ENCODE assay signal across 14 mouse cellular contexts in genomic region chr9:96738563-96739355, GRCm38 (mm10).
"Had no signal": no experiment of that assay in that cellular context is flagged by ENCODE, and none has a peak within 500 bp of the region (broad histone marks: within the 10 kb centered on the region; RNA-seq: fewer than 3 reads in every experiment).

No protein-coding gene starts in this region.

- DNase-seq: kidney, postnatal 25 days; lung, embryonic 14.5 days; lung, postnatal 10 days; lung, postnatal 4 days; midbrain, embryonic 14.5 days; right cerebral cortex, adult 18-20 months; right cerebral cortex, postnatal 25 days; thymus, adult 18-20 months; thymus, postnatal 14 days had no signal

- H3K9me3 ChIP-seq: limb, embryonic 15.5 days; liver, embryonic 12.5 days; neural tube, embryonic 15.5 days had no signal

- H3K4me2 ChIP-seq: limb, embryonic 15.5 days; liver, embryonic 12.5 days; lung, embryonic 14.5 days; neural tube, embryonic 15.5 days had no signal

- H3K9ac ChIP-seq: limb, embryonic 15.5 days; liver, embryonic 12.5 days; lung, embryonic 14.5 days; neural tube, embryonic 15.5 days had no signal

- H3K27ac ChIP-seq: liver, embryonic 12.5 days; midbrain, embryonic 10.5 days; neural tube, embryonic 15.5 days had no signal

- H3K4me1 ChIP-seq: liver, embryonic 12.5 days had no signal

- H3K4me3 ChIP-seq: limb, embryonic 15.5 days; liver, embryonic 12.5 days; midbrain, embryonic 10.5 days; myocyte; neural tube, embryonic 15.5 days had no signal

- ATAC-seq: liver, embryonic 12.5 days had no signal

- H3K27me3 ChIP-seq: limb, embryonic 15.5 days; liver, embryonic 12.5 days; neural tube, embryonic 15.5 days had no signal

- H3K36me3 ChIP-seq: limb, embryonic 15.5 days; liver, embryonic 12.5 days; midbrain, embryonic 10.5 days; neural tube, embryonic 15.5 days had no signal
